Mouse (Mus musculus) CD4-positive, CD25-positive, alpha-beta regulatory T cell, adult 2 months (primary cell): ENCODE data around the gene Synpr.
A peak's percentile ranks its signal among the peaks of the same experiment; 100 is the strongest.
"Not testable (repeated sequence)": the region's sequence is repeated elsewhere in the genome, so short reads cannot be mapped to it uniquely, and the experiment has no call there.

Source experiments
- DNase-seq: peaks from one replicate; pipeline ENCODE4 v3.0.0-alpha.2; 2012; ENCODE audit warnings: low read depth, low spot score

Gene Synpr

GRCm38 (mm10) chr14:13284091-13284844, at the start of gene Synpr:
TSS of gene Synpr (plus strand) at chr14:13284780.
- no peak for DNase-seq

GRCm38 (mm10) chr14:13236929-13237328, 47.7 kb upstream of the Synpr start:
- peak; percentile 15 for DNase-seq

- no peak for DNase-seq
Observed at GRCm38 (mm10) chr14:13247431-13247830, 37.1 kb upstream of the Synpr start.

- DNase-seq = no peak
Observed at GRCm38 (mm10) chr14:13249361-13249760, 35.2 kb upstream of the Synpr start.

- DNase-seq = no peak
Observed at GRCm38 (mm10) chr14:13252594-13252993, 32.0 kb upstream of the Synpr start.

GRCm38 (mm10) chr14:13254741-13255140, 29.8 kb upstream of the Synpr start:
- not testable (repeated sequence) for DNase-seq

- no peak for DNase-seq
Observed at GRCm38 (mm10) chr14:13262406-13262805, 22.2 kb upstream of the Synpr start.

- DNase-seq = no peak
Observed at GRCm38 (mm10) chr14:13266331-13266730, 18.2 kb upstream of the Synpr start.

- no peak for DNase-seq
Observed at GRCm38 (mm10) chr14:13267181-13267580, 17.4 kb upstream of the Synpr start.

- no peak for DNase-seq
Observed at GRCm38 (mm10) chr14:13283211-13283610, 1.4 kb upstream of the Synpr start.

- no peak for DNase-seq
Observed at GRCm38 (mm10) chr14:13284845-13285198, 242 bp downstream of the Synpr start.

GRCm38 (mm10) chr14:13285341-13286130, 956 bp downstream of the Synpr start:
- DNase-seq = no peak

- DNase-seq = no peak
Observed at GRCm38 (mm10) chr14:13294200-13294599, 9.6 kb downstream of the Synpr start.

- no peak for DNase-seq
Observed at GRCm38 (mm10) chr14:13314323-13314722, 29.7 kb downstream of the Synpr start.

GRCm38 (mm10) chr14:13328461-13328860, 43.9 kb downstream of the Synpr start:
- no peak for DNase-seq

- DNase-seq = no peak
Observed at GRCm38 (mm10) chr14:13332497-13333306, 48.1 kb downstream of the Synpr start.

- no peak for DNase-seq
Observed at GRCm38 (mm10) chr14:13333372-13333771, 48.8 kb downstream of the Synpr start.

- DNase-seq = no peak
Observed at GRCm38 (mm10) chr14:13336162-13336561, 51.6 kb downstream of the Synpr start.

GRCm38 (mm10) chr14:13340688-13341087, 56.1 kb downstream of the Synpr start:
- DNase-seq = no peak

GRCm38 (mm10) chr14:13344240-13344639, 59.7 kb downstream of the Synpr start:
- DNase-seq = no peak

- no peak for DNase-seq
Observed at GRCm38 (mm10) chr14:13349170-13349865, 64.7 kb downstream of the Synpr start.
